Mouse (Mus musculus): ENCODE data around the gene Fbxw5.

Gene Fbxw5

DNA sequence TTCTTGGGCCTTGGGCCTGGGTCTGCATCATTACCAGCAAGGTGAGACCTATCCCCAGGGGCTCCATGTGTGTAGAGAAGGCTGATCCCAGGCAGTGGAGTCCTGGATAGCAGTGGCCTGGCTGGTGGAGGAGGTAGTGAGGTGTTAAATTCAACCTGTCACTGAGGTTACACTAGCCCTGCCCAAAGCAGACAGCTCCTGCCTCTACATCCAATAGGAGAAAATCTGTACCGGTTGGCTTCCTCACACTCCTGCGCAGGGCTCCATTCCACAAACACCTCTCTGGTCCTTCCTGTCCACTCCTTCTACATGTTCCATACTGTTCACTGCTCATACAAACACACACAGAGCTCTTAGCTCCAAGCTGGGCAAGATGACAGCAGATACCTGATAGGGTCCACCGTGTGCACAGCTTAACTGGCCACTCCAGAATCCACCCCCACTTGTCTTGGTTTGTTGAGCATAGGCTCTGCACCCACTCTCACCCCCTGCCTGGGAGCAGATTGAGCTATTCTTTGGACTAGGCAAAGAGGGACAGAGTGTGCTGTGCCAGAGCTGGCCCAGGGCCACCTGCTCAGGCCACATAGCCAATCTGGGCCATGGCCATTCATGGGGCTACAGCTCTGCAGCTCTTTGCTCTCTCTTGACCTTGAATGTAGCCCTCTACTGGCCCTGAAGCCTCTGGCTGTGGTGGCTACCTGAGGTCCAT, 22.4 kb upstream of the Fbxw5 start:
- CTCF ChIA-PET = no interaction called here

DNA sequence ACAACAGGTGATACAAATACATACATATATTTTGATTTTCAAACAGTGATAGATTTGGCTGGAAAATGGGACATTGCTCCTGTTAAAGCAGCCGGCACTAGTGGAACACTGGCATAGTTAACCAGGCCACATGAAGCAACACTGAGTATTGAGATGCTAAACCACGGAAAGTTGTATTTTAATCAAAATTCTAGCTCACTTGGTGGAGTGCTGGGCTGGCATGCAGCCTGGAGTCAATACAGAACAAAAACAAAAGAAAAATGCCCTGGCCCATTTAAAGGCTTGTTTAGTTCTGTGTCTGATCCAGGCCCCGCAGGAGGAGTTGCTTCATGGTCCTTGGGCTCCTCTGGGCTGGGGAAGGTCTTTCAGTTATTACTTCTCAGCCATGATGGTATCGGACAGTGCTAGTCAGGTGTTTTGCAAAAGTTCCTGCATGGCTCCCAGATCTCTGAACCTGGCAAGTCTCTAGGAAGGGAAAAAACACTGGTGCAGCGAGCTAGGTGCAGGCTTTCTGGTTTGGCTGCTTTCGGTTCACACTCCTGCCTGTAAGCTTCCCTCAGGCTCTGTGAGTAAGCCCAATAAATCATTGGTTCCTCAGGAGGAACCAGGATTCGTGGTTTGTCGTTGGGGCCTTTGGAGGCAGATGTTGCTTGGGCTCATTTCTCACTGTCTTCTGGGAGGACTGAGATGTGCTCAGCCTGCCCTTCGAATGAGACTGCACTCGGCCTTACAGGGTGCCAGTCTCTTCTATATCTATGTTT, 20.8 kb upstream of the Fbxw5 start:
- CTCF ChIA-PET = no interaction called here

DNA sequence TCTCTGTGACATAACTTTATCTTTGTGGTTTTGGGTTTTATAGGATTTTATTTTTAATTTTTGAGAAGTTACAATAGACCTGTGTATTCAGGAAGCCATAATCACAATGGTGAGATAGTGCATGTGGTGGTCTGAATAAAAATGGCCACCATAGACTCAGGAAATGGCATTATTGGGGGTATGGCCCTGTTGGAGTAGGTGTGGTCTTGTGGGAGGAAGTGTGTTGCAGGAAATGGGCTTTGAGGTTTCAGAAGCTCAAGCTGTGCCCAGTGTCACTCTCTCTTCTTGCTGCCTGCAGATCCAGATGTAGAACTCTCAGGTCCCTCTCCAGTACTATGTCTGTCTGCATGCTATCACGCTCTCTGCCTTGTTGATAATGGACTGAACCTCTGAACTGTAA, 20.0 kb upstream of the Fbxw5 start:
- CTCF ChIA-PET = no interaction called here

DNA sequence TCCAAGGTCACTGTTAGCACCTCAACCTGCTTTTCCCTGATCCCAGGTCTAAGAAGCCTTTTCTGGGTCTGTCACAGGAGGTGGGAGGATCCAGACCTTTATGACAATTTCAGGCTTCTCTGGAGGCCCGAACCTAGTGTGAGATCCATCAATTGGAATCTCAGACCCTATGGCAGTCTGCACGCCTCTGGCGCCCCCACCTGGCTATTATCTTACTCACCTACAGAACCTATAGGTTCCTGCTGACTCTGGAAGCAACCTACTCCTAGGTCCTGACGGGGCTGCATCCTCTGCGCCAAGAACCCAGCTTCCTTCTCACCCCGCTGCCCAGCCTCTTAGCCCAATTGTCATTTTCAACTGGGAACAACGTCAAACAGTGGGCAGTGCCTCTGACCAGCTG, 17.6 kb upstream of the Fbxw5 start:
- CTCF ChIA-PET = interaction anchor here (0.7 to 1.1 kb wide), 2 partner anchors 60 to 233 kb away, joined by 4 to 6 read pairs; partner anchors contain the start of gene Fut7

DNA sequence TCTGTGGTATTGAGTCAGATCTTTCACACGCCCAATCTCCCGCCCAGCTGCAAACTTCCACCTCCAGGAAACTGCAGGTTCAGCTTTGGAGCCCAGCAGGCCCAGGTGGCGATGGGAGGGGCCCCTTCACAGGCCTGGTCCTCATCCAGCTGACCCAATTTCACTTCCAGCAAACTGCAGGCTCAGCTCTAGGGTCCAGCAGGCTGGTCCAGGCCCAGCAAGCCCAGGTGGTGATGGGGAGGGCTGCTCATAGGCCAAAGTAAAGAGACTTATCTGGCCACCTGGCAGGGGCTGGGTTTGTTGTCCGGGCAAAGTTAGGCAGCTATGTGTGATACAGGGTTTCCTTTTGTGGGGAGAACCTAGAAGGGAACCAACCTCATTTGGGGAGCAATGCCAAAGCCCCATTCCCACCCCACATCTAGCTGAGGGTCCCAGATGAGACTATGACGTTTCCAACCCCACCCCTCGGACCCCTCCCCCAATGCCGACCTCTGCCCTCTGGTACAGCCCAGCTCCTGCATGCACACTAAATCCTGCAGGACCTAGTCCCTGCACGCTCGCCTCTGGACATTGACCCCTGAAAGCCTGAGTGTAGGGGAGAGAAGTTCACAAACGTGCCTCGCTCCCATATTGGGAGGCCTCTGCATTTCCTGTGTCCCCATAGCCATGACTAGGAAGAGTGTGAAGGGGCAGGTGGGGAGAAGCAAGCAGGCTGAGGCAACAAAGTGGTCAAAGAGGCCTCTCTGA, 15.5 kb upstream of the Fbxw5 start:
- CTCF ChIA-PET = interaction anchor here (0.7 kb wide), 1 partner anchor 66 kb away, joined by 3 read pairs; no protein-coding TSS in a partner anchor

DNA sequence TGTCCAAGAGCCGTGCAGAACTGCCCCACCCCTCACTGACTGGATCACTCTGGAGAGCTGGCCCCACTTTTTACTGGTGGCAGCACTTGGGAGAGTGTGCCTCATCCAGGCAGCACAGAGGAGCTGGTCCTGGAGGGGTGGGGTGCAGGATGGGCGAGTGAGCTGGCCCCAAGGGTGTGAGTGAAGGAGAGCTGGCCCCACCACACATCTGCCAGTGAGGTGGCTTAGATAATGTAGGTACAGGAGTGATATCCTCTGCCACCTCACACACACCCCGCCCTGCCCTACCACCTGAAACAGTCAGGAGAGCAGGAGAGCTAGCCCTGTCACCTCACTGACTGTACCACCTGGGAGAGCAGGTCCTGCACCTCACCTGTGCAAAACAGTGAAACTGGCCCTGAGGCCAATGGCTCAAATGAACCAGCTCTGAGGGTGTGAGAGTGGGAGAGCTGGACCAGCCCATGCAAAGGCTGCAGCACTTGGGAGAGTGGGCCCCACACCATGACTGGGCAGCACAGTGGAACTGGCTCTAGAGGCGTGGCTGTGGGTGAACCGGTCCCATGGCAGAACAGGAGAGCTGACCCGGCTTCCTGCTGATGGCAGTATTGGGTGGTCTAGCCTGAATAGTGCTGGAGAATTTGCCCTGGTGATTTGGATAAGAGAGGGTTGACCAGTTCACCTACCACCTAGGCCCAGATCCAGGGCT, 12.4 kb upstream of the Fbxw5 start:
- CTCF ChIA-PET = no interaction called here

DNA sequence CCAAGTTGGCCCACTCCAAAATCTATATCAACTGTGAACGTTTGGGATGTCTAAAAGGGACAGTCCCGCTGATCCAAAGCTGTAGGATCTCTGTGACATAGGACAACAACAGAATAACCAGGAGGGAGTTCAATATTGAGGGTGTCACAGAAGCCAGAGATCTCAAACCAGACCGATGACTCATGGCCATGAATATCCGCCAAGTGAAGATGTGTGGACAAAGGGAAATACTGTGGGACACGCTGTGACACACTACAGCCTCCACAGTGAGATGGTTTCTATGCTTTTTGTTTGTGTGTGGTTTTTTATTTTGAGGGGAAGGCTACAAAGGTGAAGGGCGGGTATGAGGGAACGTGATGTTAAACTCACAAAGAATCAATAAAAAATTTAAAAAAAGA, 11.9 kb upstream of the Fbxw5 start:
- CTCF ChIA-PET = no interaction called here

DNA sequence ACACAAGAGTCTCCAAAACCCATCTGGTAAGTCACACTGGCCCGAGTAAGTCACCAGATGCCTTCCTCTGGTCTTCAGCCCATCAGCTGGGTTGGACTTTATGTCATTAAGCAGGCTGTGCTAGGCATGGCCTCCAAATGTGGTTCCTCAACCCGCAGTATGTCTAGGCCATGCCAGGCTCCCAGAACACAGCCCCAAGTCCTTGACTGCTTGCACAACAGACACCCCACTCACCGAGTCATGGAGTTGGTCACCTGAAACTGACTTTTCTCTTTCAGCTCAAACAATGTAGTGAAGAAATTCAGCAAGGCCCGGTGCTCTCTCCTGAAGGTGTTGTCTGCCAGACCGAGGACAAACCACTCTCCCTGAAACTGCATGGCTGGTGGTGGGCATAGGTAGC, 7.6 kb upstream of the Fbxw5 start:
- CTCF ChIA-PET = no interaction called here

DNA sequence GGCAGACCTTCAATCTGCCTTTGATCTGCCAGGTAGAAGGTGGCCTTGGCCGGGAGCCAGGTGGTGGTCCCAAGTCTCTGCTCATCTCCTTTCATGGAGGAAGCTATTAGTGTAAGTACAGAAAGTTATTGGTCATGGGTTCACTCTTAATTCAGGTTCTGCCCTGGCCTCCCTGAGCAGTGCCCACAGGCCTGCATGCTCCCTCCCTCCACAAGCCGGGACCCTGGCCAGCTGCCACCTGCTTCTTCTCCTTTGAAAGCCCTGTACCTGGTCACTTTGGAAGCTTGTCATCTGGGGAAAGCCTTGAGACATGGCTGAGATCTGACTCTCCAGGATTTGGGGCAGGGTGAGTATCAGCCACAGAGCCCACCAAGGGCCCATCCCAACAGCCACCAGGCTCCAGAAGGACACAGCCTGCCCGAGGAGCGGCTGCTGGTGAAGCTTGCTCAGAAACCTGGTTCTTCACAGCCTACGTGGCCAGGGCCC, 7.0 kb upstream of the Fbxw5 start, which contains the start of gene Lcn12:
TSS of gene Lcn12 (minus strand) at position 436 of the 486 bp plus-strand sequence.
- CTCF ChIA-PET = interaction anchor here (0.5 kb wide), 1 partner anchor 671 kb away, joined by 4 read pairs; no protein-coding TSS in a partner anchor

DNA sequence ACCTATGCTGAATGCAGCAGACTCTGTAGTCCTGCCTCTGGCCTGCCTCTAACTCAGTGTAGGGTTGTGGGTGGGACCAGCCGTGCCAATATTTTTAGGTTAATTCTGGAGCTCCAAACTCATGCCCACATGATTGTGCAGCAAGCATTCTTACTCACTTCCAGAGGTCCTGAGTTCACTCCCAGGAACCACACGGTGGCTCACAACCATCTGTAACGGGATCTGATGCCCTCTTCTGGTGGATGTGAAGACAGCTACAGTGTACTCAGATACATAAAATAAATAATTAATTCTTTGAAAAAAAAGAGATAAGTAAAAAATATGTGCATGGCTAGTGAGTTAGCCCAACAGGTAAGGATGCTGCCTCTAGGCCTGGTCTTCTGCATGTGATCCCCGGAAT, 4.1 kb upstream of the Fbxw5 start:
- CTCF ChIA-PET = no interaction called here

DNA sequence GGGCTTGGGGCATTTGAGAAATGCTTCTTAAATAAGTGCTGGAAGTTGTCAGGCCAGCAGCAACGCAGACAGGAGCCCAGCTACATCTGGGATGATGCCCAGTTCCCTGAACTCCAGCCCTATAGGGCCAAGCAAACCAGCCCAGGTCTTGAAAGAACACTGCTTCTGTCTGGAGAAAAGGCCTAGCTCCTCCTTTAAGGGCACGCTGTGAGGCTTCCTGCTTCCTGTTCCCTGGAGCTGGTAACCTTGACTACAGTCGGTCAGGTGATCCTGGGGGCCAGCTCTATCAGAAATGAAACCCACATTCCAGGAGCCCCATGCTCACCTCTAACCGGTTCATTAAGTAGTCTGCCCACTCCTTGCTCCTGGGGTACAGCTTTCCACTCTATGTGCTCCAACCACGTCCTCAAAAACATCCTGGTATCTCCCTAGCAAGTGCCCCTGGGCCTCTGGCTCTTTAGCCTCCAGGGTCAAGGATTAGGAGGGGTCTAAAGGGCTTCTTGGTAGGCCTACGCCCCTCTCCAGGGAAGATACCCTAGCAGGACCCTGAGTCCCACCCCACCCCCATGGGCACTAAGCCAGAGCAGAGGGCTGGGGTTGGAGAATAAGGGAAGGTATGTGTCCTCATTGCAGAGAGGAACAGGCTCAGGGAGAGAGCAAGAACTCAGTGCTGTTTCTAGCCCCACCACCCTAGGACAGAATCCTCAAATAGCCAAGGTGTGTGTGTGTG, 2.5 kb upstream of the Fbxw5 start:
- CTCF ChIA-PET = no interaction called here

DNA sequence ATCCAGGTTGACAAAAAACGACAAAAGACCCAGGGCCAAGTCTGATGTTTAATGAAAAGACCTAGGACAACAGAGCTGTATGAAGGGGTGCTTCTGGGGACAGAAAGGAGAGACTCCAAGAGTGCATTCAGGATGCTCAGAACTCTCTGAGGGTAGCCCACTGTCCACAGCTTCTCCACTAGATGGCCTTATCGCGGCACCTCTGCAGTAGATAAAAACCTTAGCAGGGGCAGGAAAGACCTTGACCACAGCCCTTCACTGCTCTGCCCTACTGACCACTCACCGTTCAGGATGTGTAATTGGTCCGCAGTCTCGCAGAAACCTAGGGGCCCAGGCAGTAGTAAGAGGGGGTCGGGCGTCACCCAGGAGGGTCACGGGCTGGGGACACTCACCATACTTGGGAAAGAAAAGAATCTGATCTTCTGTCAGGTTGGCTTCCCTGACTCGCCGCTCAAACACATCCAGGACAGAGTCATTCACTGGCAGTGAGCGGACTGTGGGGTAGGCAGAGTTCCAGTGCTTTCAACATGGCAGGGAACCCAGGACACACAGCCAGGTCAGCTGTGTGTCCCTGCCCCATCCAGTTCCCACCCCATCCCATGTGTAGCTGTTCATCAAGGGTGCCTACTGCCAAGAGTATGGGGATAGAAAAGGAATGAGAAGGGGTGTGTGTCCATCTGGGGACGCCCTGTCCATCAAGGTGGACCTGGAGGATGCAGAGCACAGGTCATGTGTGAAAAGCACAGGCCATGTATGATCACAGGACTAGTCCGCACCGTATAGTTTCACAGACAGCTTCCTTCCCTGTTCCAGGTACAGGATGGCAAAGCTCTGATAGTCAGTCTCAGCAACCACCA, 1.7 kb upstream of the Fbxw5 start:
- CTCF ChIA-PET = no interaction called here

DNA sequence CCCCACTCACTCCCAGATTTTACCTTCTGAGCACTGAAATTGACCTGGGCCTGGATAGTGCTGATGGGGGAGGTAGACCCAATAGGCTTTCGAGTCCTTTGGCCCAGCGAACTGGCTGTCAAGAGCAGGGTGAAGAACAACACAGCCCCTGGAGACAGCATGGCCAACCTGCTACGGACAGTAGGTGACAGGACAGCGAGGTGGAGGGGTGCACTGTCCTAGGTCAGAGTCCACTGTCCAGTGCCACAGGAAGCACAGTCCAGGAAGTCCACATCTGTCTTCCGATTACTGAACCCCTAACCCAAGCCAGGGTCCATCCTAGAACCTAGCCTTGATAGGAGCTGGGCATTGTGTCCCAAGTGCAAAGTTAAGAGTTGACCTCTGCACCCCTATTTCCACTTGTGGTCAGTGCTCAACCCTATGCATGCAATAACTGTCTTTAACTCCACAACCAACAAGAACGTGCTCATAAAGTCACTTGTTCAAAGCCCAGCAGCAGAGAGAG, 427 bp upstream of the Fbxw5 start:
- CTCF ChIA-PET = no interaction called here

DNA sequence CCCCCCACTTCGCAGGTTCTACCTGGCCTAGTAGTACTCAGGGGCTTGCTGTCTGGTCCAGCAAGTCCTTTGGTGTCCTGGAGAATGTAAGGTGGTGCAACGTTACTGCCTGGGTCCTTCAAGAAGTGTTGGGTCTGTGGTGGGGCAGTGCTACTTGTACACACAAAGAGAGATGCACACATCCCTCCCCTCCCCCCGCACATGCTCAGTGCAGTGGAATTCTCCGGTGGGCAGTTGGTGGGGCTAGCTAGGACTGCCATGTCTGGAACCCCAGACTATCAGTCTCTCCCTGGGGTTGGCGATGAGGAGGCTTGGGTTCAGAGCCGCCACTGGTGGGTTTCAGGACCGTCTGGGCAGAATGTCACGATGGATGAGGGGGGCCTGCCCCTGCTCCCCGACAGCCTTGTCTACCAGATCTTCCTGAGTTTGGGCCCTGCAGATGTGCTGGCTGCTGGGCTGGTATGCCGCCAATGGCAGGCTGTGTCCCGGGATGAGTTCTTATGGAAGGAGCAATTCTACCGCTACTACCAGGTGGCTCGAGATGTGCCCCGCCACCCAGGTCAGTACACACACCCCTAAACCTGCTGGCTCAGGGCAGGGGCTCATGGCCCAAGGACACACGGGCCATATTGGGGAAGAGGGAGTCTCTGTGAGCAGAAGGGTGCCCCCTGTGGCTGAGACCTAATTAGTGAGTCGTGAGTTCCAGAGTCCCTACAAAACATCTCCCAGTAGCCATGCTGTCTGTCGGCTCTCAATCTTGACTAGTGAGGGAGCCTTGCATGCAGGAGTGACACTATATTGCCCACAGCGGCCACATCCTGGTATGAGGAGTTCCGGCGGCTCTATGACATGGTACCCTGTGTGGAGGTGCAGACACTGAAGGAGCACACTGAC, 1.3 kb downstream of the Fbxw5 start, which contains the start of gene C8g:
TSS of gene C8g (minus strand) at position 127 of the 894 bp plus-strand sequence.
- CTCF ChIA-PET = no interaction called here

DNA sequence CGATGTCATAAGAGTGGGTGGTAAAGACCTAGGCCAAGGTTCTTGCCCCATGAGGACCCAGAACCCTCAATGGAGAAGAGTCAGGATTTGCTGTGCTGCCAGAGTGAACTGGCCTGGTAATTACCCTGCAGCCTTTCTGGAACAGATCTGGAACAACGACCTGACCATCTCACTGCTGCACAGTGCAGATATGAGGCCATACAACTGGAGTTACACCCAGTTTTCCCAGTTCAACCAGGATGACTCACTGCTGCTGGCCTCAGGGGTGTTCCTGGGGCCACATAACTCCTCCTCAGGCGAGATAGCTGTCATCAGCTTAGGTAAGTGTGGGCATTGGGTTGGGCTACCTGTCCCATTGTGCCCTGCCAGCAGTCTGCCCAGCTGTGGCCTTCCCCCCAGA, 2.2 kb downstream of the Fbxw5 start:
- CTCF ChIA-PET = no interaction called here

DNA sequence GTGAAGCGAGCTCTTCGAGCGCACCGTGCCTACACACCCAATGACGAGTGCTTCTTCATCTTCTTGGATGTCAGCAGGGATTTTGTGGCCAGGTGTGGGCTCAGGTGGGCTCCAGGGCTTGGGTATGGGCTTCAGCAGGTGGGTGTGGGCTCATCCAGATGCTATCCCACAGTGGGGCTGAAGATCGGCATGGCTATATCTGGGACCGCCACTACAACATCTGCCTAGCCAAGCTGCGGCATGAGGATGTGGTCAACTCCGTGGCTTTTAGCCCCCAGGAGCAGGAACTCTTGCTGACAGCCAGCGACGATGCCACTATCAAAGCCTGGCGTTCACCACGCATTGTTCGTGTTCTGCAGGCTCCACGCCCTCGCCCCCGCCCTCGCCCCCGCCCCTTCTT, 4.0 kb downstream of the Fbxw5 start:
- CTCF ChIA-PET = no interaction called here

DNA sequence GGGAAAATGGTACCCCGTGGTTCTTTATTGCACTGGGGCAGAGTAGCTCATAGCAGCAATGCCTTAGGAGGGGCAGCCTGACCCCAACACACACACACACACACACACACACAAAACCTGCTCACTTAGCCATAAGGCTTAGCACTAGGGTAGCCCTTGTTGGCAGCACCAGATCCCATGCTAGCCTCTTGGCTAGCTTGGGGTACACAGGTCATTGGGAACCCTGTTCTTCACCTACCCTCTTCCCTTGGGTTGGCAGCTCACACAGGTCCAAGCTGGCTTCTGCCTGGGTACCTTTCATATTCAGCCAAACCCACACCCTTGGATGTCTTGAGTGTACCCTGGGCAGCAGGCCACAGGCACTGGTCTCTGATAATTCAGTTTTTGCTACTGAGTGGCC, 4.5 kb downstream of the Fbxw5 start:
- CTCF ChIA-PET = no interaction called here

DNA sequence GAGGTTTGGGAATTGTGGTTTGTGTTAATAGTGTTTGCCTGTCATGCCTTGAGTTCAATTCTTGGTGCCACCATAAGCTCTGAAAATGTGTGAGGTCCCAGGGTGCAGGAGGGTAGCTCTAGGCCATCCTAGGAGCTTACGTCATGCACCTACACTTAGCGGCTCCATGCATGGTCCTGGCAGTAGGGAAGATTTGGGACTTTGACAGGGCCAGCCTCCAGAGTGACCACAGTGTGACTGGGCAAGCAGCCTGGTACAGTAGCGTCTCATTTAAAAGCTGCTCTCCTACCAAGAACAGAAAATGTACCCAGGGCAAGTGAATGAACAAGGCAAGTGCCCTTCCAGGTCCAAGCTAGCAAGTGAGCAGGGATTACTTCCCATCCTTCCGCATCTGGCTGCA, 5.3 kb downstream of the Fbxw5 start:
- CTCF ChIA-PET = no interaction called here

DNA sequence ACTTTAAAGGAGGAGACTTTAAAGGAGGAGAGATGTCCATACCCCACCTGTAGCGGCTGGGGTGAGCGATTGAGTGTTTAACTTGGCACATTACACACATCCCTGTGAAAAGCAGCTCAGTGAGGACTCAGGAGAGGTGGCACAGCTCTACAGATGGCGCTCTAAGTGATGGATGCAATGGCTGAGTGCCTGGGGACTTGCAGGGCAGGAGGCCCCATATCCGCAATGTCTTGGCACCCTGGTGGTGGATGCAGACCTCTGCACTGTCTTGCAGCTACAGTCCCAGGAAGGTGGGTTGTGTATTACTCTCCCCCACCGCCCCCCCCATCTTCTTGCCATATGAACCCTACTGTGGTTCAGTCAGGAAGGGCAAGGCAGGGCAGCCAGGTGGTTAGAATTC, 6.4 kb downstream of the Fbxw5 start:
- CTCF ChIA-PET = interaction anchor here (0.6 kb wide), 1 partner anchor 37 kb away, joined by 10 read pairs; no protein-coding TSS in a partner anchor
